Mouse (Mus musculus): ENCODE data around the gene 4930503B20Rik.

The 4930503B20Rik gene

GRCm38 (mm10) chr3:146649311-146649894 lies 1.7 kb downstream of the 4930503B20Rik start:
- DNase-seq: no peak

DNA sequence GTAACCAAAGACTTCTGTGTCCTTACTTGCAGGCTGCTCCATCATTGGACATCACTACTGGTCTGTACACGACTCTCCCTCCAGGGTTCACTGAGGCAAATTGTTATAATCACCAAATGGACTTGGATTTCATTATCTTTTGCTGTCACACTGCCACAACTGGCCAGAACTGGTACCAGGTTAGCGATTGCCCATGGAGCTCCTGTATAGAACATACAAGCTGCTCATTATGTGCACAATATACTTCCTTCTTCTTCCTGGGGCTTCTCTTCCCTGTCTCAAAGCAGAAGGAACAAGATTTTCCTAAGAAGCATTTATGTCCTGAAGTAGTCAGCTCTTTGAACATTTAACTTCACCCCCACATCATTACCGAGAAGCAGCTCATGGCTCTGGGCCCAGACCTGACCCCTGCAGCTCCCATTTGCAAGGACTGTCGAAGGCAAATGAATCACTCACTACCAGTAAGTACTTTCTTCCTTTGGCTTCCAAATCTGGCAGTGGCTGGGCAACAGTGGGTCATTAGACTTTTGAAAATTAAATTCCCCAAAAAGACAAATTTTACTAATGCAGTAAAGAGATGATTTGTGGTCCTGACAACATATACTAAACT lies 9.2 kb downstream of the 4930503B20Rik start:
- no peak for DNase-seq

DNA sequence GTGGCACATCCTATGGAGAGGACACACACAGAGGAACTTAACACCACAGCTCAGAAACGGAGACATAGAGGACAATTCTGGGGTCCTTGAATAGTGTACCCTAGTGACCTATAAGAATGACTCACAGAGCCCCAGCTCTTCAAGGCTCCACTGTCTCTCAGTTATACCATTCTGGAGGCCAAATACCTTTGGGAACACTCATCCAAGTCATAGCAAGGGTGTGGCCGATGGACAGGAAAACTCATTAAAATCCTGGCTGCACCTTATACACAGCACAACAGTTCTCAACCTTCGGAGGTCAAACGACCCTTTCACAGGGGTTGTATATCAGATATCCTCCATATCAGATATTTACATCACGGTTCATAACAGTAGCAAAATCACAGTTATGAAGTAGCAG lies 18.6 kb downstream of the 4930503B20Rik start:
- no peak for DNase-seq

DNA sequence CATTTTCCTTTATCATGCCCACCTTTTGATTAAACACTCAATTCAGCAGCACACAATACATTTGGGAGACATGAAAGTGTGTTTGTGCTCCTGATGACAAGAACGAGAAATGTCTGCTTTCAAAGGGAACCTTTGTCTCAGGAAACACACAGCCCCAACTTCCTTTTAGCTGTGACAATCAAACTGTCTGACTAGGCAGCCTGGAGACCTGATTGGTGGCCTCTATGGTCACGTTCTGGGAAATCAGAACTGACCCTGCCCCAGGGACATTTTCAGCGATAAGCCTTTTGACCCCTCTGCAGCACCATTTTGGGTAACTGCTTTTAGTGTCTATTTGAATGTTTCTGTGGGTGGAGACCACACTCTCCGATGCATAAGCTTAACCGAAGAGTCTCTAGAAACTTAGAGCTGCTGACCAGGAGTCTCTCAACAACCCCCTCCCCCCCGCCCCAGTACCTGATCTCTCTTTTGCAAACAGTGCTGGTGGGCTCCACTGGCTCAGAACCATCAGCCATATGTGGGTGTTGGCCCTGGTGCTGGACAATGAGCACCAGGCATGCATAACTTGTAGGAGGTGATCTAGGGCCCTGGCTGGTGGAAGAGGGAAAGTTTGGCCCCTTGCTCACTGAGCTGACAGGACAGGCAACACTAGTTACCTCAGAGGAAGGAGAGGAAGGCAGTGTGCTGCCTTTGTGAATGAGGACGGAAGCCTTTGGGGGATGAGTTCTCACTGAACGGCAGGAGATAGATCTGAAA lies 22.7 kb downstream of the 4930503B20Rik start:
- no peak for DNase-seq

DNA sequence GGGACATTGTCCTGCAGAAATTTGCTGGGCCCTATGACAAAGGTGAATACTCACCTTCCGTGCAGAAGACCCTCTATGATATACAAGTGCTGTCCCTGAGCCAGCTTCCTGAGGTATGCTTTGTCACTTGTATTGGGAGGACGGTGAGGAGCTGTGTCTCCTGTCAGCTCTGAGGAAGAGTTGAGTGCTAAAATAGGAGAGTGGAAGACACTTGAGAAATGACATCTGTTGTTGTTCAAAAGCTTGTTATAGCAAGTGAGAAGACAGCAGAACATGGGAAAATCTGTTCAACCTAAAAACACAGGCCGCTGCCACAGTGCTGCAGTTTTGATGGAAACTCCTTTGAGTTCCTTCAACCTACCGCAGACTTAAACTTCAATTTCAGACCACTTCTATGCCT lies 25.4 kb downstream of the 4930503B20Rik start:
- no peak for DNase-seq

DNA sequence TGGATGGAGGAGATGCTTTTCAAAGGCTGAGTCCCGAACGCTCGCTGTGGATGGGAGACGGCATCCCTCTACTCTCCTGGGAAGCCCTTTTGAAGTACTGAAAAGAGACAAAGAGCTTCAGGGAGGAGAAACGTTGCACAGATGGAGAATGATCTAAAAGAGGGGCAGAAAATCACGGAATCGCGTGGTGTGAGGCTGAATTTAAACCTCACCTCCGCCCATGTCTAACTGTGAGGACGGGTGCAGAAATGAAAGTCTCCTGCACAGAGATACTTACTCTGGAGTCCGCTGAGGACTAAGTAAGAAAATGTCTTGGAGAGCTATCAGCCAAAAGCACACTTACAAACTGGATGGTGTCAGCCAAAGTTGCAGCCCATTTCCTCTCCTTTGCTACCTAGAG lies 29.2 kb downstream of the 4930503B20Rik start:
- DNase-seq: no peak

- peak; percentile 88 for DNase-seq
Measured at GRCm38 (mm10) chr3:146620555-146621249, 30.4 kb downstream of the 4930503B20Rik start.

DNA sequence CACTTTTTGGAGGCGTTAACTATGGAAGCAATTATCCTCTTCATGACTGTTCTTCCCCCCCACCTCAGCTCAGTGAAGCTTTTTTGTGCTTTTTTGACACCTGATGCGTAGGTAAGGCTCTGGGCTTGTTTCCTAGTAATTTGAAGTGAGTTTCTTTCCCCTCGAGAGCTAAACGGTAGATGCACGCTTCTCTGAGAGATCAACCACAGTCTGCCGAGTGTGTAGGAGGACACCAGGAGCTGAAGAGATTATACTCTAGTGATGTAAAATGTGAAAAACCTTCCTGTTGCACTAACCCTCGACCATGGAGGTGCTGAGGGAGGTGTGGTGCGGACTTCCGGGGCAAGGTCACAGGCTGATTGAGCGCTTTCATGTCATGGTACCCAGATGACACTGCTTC lies 31.0 kb downstream of the 4930503B20Rik start:
- DNase-seq: no peak

DNA sequence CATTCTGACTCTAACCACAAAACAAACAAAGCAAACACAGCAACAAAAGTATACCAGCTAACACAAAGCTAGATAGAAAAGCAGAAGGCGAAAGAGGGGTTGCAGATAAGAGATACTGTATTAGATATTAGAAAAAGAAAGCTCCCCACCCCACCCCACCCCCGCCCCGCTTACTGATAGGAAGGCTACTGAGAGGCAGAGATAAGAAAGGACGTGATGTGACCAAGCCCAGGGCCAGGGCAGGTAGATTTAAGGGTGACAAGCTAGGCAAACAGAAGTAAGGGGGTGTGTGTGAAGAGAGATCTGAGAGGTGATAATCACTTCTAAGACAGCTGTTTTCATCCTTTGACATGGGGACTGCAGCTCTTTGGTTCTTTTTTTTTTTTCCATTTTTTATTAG lies 32.8 kb downstream of the 4930503B20Rik start:
- DNase-seq: no peak

GRCm38 (mm10) chr3:146617946-146618345 lies 33.2 kb downstream of the 4930503B20Rik start:
- no peak for DNase-seq

DNA sequence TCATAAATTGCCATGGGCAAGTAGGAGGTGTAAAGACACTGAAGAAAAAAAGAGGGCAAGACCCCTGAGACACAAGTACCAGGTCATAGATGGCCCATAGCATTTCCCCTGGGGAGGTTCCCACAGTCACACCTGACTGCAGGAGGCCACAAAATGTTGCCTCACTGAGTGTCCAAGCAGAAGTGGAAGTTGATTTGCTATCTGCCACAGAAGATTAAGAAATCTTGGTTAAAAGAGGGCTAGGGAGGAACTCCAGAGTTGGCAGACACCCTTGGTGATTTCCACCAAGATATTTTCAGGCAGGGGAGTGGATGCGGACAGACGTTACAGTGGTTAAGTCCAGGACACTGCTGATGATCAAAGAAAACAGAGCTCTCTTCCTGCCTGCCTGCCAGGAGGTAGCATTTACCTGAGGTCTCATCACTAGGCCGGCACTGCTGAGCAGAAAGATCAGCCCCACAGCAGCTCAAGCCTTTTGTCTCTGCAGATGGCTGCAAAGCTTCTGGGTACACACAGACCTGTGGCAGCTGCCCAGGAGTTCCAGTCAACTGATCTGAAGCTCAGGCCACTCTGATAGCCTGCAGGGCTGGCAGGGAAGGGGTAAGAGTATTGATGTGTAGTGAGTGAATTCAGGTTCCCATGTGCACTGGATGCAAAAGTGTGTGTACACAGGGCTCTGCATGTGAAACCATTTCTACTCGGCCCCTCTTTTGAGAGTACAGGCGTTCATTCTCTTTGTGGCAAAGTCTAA lies 34.4 kb downstream of the 4930503B20Rik start:
- DNase-seq: no peak

GRCm38 (mm10) chr3:146615496-146615895 lies 35.6 kb downstream of the 4930503B20Rik start, which contains the start of gene Dnase2b:
Gene Dnase2b, minus strand, starts transcription at chr3:146615596.
- DNase-seq: no peak

DNA sequence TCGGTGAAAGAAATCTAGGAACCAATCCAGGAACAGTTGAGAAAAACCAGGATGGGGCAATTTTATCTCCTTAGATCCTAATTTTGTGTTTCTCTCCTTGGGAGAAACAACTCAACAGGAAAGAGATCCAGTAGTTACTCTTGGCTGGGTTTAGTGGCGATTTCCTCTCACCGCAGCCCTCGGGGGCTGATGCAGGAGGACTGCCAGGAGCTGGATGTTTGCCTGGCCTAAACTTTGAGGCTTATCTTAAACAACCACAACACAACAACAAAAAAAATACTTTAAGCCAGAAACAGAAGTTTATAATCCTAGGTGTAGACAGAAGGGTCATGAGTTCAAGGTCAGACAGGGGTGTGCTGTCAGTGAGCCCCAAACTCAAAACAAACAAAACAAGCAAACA lies 39.3 kb downstream of the 4930503B20Rik start:
- no peak for DNase-seq

DNA sequence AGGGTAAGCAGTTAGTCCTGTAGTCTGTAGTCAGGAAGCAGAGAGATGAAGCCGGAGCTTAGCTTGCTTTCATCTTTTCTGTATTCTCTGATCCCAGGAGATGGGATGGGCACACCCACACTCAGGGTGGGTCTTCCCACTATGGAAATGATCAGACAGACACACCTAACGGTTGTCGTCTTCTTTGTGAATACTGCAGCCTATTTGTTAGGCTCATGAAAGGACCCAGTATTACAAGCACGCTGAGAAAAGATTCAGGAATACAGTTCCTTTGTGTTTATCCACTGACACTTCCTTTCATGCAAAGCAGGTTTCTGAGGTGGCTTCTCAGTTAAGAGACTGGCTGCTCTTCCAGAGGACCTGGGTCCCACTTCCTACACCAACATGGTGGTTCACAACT lies 39.9 kb downstream of the 4930503B20Rik start:
- DNase-seq: no peak

DNA sequence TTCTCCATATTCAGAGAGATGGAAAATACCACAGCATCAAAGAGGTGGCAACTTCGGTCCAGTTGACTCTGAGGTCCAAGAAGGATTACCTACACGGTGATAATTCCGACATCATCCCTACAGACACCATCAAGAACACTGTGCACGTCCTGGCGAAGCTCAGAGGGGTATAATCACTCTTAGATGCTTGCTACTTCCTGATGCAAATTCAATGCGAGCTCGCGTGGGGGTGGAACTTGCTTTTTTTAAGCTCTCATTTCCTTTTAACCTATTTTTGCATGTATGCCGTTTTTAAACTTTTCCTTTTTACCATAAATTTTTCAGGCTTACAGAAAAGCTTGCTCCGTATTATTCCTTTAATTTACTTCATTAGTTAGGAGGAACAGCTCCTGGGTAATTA lies 40.8 kb downstream of the 4930503B20Rik start:
- DNase-seq: no peak

DNA sequence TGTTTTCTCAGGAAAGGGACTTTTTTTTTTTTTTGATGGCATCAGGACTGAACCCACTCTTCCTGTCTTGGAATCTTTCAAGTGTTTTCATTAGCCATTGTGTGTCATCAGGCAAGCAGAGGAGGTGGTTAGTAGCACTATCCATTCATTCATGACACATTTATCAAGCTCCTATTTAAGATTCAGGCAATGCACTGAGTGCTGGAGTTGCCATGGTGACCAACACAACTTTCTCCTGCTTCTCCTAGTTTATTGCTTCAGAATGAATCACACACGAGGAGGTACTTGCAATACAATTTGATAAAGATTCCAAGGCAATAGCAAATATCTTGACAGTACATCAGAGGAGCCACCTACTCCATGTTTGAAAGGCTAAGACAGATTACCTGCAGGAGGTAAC lies 43.7 kb downstream of the 4930503B20Rik start:
- DNase-seq: no peak

DNA sequence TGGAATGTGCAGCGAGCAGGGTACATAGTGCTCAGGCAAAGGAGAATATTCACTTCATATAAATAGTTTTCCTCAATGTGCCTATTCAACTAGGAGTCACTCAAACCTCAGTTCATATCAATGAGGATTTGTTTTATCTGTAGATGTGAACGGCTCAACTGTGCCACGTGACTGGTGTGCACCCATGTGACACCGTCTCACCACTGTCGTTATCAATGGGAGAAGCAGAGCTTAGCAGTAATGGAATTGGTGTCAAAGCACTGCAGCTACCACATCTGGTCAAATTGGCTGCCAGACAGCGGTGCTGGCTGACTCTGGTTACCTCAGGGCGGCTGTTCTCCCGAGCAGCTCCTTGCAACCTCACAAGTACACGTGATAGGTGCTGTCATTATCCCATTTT lies 46.5 kb downstream of the 4930503B20Rik start:
- no peak for DNase-seq

GRCm38 (mm10) chr3:146602531-146602930 lies 48.6 kb downstream of the 4930503B20Rik start:
- no peak for DNase-seq

- DNase-seq: no peak
Measured at GRCm38 (mm10) chr3:146601205-146601604, 49.9 kb downstream of the 4930503B20Rik start.

DNA sequence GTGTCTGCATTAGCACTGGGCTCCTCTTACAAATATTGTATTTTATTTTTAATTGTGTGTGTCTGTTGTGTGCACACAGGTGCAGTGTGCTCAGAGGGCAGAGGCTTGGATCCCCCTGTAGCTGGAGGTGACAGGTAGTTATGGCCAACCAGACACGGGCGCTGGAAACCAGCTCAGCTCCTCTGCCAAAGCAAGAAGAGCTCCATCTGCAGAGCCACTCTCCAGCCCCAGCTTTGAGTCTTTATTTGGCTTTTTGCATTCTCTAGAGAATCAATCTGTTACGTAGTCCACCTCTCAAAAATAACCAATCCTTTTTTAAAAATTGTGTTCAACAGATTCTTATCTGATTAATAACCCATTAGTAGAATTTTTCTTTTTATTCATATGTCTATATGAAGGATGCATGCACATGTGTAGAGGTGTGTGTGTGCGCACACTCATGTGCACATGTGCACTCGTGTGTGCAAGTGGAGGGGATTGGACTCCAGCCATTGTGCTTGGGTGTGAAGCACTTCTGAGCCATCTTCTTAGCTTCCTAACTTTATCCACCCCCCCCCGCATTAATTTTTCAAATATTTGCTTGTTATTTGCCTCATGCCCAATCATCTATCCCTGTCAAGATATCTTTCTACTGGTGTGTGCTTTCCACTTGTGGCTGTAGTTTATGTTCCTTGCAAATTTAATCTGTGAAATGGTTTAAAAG lies 51.8 kb downstream of the 4930503B20Rik start:
- DNase-seq: no peak

- DNase-seq: no peak
Measured at GRCm38 (mm10) chr3:146598411-146598810, 52.7 kb downstream of the 4930503B20Rik start.

DNA sequence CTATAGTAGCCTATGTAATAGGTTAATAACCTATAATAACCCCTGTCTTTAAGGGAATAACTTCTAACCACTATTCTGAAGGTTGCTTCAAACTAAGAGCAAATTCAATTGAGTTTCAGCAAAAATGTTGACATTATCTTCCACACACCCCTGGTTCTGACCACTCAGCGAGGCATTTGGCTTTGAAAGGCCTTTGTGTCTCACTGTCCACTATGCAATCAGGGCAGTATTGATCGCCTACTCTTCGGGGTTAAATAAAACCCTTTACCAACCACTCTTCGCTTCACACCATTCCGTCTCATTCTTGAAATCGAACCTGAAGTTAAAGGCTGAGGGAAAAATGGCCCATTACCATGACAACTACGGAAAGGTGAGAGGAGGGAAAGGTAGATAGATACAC lies 54.3 kb downstream of the 4930503B20Rik start:
- no peak for DNase-seq

Measured in right cerebral cortex, postnatal 4 days (tissue).